Mouse (Mus musculus): Measurements from ENCODE around the gene Cilp. TPM values are rescaled to one million over a fixed set of nuclear protein-coding genes. Genes with fewer than 3 reads are reported as not detected.

Gene Cilp
- polyA plus RNA-seq, 1 experiment from 2014 or later, result 0.08 TPM

DNA sequence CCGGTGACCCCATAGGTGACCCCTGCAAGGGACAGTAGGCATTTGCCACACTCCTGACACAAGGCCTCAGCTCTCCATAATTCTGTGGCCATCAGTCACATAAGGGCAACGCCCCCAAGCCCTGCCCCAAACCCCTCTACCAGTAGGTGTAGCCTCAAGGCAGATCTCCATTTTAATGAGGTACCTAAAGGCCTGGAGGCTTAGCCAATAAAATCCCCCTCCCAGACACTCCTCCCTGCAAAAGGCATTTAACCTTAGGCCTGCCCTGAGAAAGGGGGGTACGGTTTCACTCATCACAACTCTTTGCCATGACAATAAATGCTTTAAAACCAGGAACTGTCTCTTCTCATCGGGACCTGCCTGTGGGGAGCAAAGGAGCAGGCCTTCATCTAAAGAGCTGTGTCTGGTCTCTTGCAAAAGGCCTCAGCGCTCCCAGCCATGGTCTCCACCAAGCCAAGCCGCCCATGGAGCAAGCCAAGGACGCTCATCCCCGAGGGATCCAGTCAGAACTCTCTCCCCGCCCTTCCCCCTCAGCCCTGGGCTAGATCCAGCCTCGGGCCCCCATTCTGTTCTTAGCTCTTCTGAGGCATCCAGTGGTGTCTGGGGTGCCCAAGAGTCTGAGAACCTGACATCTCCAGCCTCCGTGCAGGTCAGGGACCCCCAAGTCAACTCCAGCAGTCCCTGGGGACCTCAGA, 8.9 kb upstream of the Cilp start:
- H3K4me3 ChIP-seq (ENCODE audit: low read depth, low read length), result no peak overlapping the region
- H3K36me3 ChIP-seq (replicated peaks; ENCODE audit: insufficient read depth, low read length), result no peaks in the 10 kb centered on the region
- no peak overlapping the region for H3K27ac ChIP-seq (ENCODE audit: low read depth)
- H3K9me3 ChIP-seq (ENCODE audit: low read length), result no peaks in the 10 kb centered on the region
- no peak overlapping the region for H3K4me2 ChIP-seq (ENCODE audit: low read depth, low read length)
- no peaks in the 10 kb centered on the region for H3K27me3 ChIP-seq (ENCODE audit: insufficient read depth, low read length)
- H3K4me1 ChIP-seq (ENCODE audit: insufficient read depth), result no peaks in the 10 kb centered on the region
- H3K9ac ChIP-seq (replicated peaks), result no peak overlapping the region
- no peak for TF ChIP-seq CTCF (IDR thresholded peaks at IDR 0.05; ENCODE audit: low read depth)
- TF ChIP-seq EP300 (IDR thresholded peaks at IDR 0.05; ENCODE audit: low read depth), result no peak
- WGBS (ENCODE audit: insufficient replicate concordance), result 70% methylated on average over 11 of the region's 11 CpGs
- ATAC-seq (no peak), DNase-seq (no peak)

DNA sequence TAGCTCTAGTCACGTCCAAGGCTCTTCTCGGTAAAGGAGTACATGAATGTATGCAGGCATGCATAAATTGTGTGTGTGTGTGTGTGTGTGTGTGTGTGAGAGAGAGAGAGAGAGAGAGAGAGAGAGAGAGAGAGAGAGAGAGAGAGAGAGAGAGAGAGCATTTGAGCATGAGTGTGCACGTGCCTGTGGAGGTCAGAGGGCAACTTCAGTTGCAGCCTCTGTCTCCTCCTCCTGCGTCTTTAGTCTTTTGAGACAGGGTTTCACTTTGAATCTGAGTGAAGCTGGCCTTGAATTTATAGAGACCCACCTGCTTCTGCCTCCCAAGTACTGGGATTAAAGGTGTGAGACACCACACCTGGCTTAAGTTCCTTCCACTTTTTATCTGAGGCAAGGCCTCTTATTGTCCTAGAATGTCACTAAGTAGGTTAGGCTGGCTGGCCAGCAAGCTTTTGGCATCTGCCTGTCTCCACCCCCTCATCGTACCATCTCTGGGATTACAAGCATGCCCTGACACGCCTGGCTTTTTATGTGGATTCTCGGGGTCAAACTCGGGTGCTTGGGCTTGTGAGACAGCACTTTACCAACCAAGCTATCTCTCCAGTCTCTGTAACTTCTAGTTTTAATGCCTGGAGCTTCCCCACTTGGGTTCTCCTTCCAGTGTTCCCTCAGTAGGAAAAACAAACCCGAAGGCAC, 7.6 kb upstream of the Cilp start:
- Histone ChIP-seq H3K27me3 (ENCODE audit: insufficient read depth, low read length) (no peaks in the 10 kb centered on the region), H3K9ac (replicated peaks) (no peak overlapping the region), H3K4me2 (ENCODE audit: low read depth, low read length) (no peak overlapping the region), H3K4me3 (ENCODE audit: low read depth, low read length) (no peak overlapping the region), H3K4me1 (ENCODE audit: insufficient read depth) (no peaks in the 10 kb centered on the region), H3K9me3 (ENCODE audit: low read length) (no peaks in the 10 kb centered on the region), H3K27ac (ENCODE audit: low read depth) (no peak overlapping the region), H3K36me3 (replicated peaks; ENCODE audit: insufficient read depth, low read length) (no peaks in the 10 kb centered on the region)
- TF ChIP-seq EP300 (IDR thresholded peaks at IDR 0.05; ENCODE audit: low read depth), result no peak
- TF ChIP-seq CTCF (IDR thresholded peaks at IDR 0.05; ENCODE audit: low read depth), result no peak
- DNase-seq (no peak), ATAC-seq (no peak)
- WGBS (ENCODE audit: insufficient replicate concordance), result 71% methylated on average over 9 of the region's 9 CpGs

DNA sequence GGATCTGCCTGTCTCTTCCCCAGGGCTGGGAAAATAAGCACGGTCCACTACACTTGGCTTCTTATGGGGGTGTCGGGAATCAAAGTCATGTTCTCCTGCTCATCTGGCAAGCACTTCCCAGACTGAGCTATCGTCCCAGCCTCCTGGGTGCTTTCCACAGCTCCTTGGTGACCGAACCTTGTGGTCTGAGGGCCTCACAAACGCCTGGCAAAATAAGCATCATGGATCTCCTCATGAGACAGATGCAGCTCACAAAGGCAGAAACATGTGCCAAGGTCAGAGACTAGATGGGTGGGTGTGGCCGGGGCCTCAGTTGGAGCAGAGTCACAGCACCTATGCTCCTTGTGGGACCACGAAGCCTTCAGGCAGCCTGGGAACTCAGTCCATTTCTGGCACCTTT, 5.6 kb upstream of the Cilp start:
- Histone ChIP-seq H3K4me2 (ENCODE audit: low read depth, low read length) (no peak overlapping the region), H3K27me3 (ENCODE audit: insufficient read depth, low read length) (no peaks in the 10 kb centered on the region), H3K9me3 (ENCODE audit: low read length) (no peaks in the 10 kb centered on the region), H3K36me3 (replicated peaks; ENCODE audit: insufficient read depth, low read length) (no peaks in the 10 kb centered on the region), H3K9ac (replicated peaks) (no peak overlapping the region), H3K4me3 (ENCODE audit: low read depth, low read length) (no peak overlapping the region), H3K27ac (ENCODE audit: low read depth) (no peak overlapping the region), H3K4me1 (ENCODE audit: insufficient read depth) (no peaks in the 10 kb centered on the region)
- 75% methylated on average over 7 of the region's 7 CpGs for WGBS (ENCODE audit: insufficient replicate concordance)
- no peak for ATAC-seq
- DNase-seq, result no peak
- TF ChIP-seq EP300 (IDR thresholded peaks at IDR 0.05; ENCODE audit: low read depth) (no peak), CTCF (IDR thresholded peaks at IDR 0.05; ENCODE audit: low read depth) (no peak)

GRCm38 (mm10) chr9:65261591-65262230, 3.3 kb upstream of the Cilp start:
- TF ChIP-seq EP300 (IDR thresholded peaks at IDR 0.05; ENCODE audit: low read depth) (no peak), CTCF (IDR thresholded peaks at IDR 0.05; ENCODE audit: low read depth) (no peak)
- Histone ChIP-seq H3K4me2 (ENCODE audit: low read depth, low read length) (no peak overlapping the region), H3K4me3 (ENCODE audit: low read depth, low read length) (no peak overlapping the region), H3K27ac (ENCODE audit: low read depth) (no peak overlapping the region), H3K9me3 (ENCODE audit: low read length) (no peaks in the 10 kb centered on the region), H3K27me3 (ENCODE audit: insufficient read depth, low read length) (no peaks in the 10 kb centered on the region), H3K4me1 (ENCODE audit: insufficient read depth) (no peaks in the 10 kb centered on the region), H3K36me3 (replicated peaks; ENCODE audit: insufficient read depth, low read length) (no peaks in the 10 kb centered on the region), H3K9ac (replicated peaks) (no peak overlapping the region)
- ATAC-seq (no peak), DNase-seq (no peak)
- 85% methylated on average over 2 of the region's 2 CpGs for whole genome bisulfite sequencing (ENCODE audit: insufficient replicate concordance)

- no peak for ATAC-seq
- 85% methylated on average over 3 of the region's 3 CpGs for WGBS (ENCODE audit: insufficient replicate concordance)
Measured at GRCm38 (mm10) chr9:65262641-65263120, 2.3 kb upstream of the Cilp start.

More at GRCm38 (mm10) chr9:65262641-65263120, 2.3 kb upstream of the Cilp start:
- no peaks in the 10 kb centered on the region for H3K27me3 ChIP-seq (ENCODE audit: insufficient read depth, low read length)
- no peak for TF ChIP-seq EP300 (IDR thresholded peaks at IDR 0.05; ENCODE audit: low read depth)
- no peak for TF ChIP-seq CTCF (IDR thresholded peaks at IDR 0.05; ENCODE audit: low read depth)
- no peaks in the 10 kb centered on the region for H3K36me3 ChIP-seq (replicated peaks; ENCODE audit: insufficient read depth, low read length)
- no peak overlapping the region for H3K4me2 ChIP-seq (ENCODE audit: low read depth, low read length)
- no peak overlapping the region for H3K4me3 ChIP-seq (ENCODE audit: low read depth, low read length)
- DNase-seq, result no peak
- H3K27ac ChIP-seq (ENCODE audit: low read depth), result no peak overlapping the region
- H3K9me3 ChIP-seq (ENCODE audit: low read length), result no peaks in the 10 kb centered on the region
- no peaks in the 10 kb centered on the region for H3K4me1 ChIP-seq (ENCODE audit: insufficient read depth)
- H3K9ac ChIP-seq (replicated peaks), result no peak overlapping the region

Data from liver, postnatal 0 days (tissue).